Mouse (Mus musculus) myocyte (in vitro differentiated cells): Measurements from ENCODE around the gene Camta1.

Experiments
- MAX ChIP-seq: IDR thresholded peaks from one replicate; pipeline ENCODE4 v1.6.1; 2011; ENCODE audit warnings: low read depth, mild to moderate bottlenecking, control low read depth
- MYOG ChIP-seq, 3 experiments: IDR thresholded peaks; one replicate each; pipeline ENCODE4 v1.6.1; 2011; ENCODE audit warnings: control low read depth in 2 of 3, low read depth in 2 of 3, mild to moderate bottlenecking in 2 of 3; ENCODE audit not compliant: insufficient read length in 2 of 3, control insufficient read depth in 1 of 3, insufficient read depth in 1 of 3

GRCm38 (mm10) chr4:150973264-150973663, 888.4 kb downstream of the Camta1 start:
- TF ChIP-seq MAX (no peak), MYOG (IDR thresholded peaks at IDR 0.05; ENCODE audit: control insufficient read depth in 1 of 3, insufficient read depth in 1 of 3, insufficient read length in 2 of 3, low read depth in 2 of 3) (no peak)
